Mouse (Mus musculus): ENCODE measurements around the gene Clip2.

DNA sequence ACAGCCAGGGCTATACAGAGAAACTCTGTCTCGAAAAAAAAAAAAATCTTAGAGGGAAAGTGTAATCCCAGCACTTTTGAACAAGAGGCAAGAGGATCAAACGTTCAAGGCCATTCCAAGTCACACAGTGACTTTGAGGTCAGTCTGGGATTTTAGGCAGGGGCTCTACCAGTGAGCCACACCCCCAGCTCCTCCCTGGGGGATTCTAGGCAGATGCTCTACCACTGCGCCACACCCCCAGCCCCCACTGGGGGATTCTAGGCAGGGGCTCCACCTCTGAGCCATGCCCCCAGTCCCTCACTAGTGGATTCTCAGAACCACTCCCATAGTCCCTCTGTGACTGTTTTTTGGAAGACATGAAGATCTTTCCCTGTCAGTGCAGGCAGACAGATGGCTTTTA is 26.9 kb upstream of the Clip2 start:
- TF ChIP-seq CTCF (IDR thresholded peaks at IDR 0.05; ENCODE audit: insufficient read depth, low read length) (no peak), POLR2A (IDR thresholded peaks at IDR 0.05; ENCODE audit: borderline replicate concordance, extremely low read depth, low read depth, low read length) (no peak)
